Mouse (Mus musculus): ENCODE data around the gene Eef1b2.

DNA sequence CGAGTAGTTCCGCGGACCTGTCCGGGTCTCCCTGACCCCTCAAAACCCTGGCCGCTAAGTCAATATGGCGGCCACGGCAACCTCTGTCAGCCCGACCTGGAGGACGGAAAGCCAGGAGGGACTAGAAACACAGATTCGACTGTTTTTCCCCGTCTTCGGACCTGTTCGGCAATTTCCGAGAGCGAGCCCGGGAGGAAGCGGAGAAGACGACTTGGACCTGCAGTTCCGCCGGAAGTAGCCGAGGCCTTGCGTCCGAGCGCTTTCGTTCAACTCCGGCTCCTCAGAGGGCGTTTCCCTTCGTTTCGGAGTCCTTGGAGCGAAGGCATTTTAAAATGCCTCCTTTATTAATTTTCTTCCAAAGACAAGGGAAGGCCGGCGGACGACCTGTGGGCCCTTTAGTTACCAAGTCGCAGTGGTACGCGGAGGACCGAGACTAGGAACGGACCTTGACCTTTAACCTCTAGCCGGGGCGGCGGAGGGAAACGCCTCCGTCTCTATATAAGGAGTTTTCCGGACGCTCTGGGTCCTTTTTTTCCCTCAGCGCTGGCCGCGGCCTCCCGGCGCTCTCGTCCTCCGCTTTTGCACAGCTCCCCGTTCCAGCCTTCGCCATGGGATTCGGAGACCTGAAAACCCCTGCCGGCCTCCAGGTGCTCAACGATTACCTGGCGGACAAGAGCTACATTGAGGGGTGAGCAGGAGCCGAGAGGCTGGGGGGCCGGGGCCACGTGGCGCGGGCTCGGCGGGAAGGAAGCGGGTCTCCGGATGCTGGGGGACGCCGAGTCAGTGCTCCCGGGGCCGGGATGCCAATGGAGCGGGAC is at the start of gene Eef1b2, which contains the start of gene Ndufs1:
- TF ChIP-seq CTCF (IDR thresholded peaks at IDR 0.05; ENCODE audit: control insufficient read depth, insufficient read depth, insufficient replicate concordance, low read depth, low read length) (no peak), POLR2A (IDR thresholded peaks at IDR 0.05; ENCODE audit: control insufficient read depth, low read depth, low read length) (peak; percentile 77)

All from testis, adult 2 months (tissue).